Mouse (Mus musculus): ENCODE data around the gene Chrng.
A peak's percentile ranks its signal among the peaks of the same experiment; 100 is the strongest.

Gene Chrng

GRCm38 (mm10) chr1:87204465-87204864, at the start of gene Chrng:
Gene Chrng, plus strand, starts transcription at chr1:87204657.
- no peak for DNase-seq

- peak; percentile 58 for DNase-seq
These were observed 48.8 kb upstream of the Chrng start for GRCm38 (mm10) chr1:87155531-87156198.

- DNase-seq = no peak
These were observed 48.3 kb upstream of the Chrng start, which contains the start of gene Ecel1 for GRCm38 (mm10) chr1:87156199-87156587. Gene Ecel1, minus strand, starts transcription at chr1:87156521.

- no peak for DNase-seq
These were observed 45.1 kb upstream of the Chrng start for GRCm38 (mm10) chr1:87159396-87159795.

GRCm38 (mm10) chr1:87164164-87164795, 40.2 kb upstream of the Chrng start:
- DNase-seq = peak; percentile 36

- no peak for DNase-seq
These were observed 39.7 kb upstream of the Chrng start for GRCm38 (mm10) chr1:87164796-87165184.

- DNase-seq = peak; percentile 69
These were observed 34.0 kb upstream of the Chrng start for GRCm38 (mm10) chr1:87170458-87170857.

- peak; percentile 49 for DNase-seq
These were observed 33.1 kb upstream of the Chrng start for GRCm38 (mm10) chr1:87171312-87171711.

- no peak for DNase-seq
These were observed 32.1 kb upstream of the Chrng start for GRCm38 (mm10) chr1:87172316-87172715.

GRCm38 (mm10) chr1:87174006-87174955, 30.2 kb upstream of the Chrng start:
- peak; percentile 87 for DNase-seq

- DNase-seq = peak; percentile 93
These were observed 28.6 kb upstream of the Chrng start for GRCm38 (mm10) chr1:87175852-87176292.

- DNase-seq = no peak
These were observed 23.6 kb upstream of the Chrng start for GRCm38 (mm10) chr1:87180896-87181295.

GRCm38 (mm10) chr1:87183013-87183412, 21.4 kb upstream of the Chrng start, which contains the start of gene Prss56:
Gene Prss56, plus strand, starts transcription at chr1:87183313.
- DNase-seq = no peak

- DNase-seq = peak; percentile 59
These were observed 20.3 kb upstream of the Chrng start for GRCm38 (mm10) chr1:87183998-87184750.

GRCm38 (mm10) chr1:87184751-87185139, 19.7 kb upstream of the Chrng start:
- DNase-seq = peak; percentile 86

- no peak for DNase-seq
These were observed 18.9 kb upstream of the Chrng start for GRCm38 (mm10) chr1:87185526-87185925.

- DNase-seq = no peak
These were observed 18.0 kb upstream of the Chrng start for GRCm38 (mm10) chr1:87186261-87187036.

GRCm38 (mm10) chr1:87187037-87187355, 17.5 kb upstream of the Chrng start:
- DNase-seq = peak; percentile 88

GRCm38 (mm10) chr1:87190429-87190828, 14.0 kb upstream of the Chrng start, which contains the start of gene Chrnd:
Gene Chrnd, plus strand, starts transcription at chr1:87190607.
- DNase-seq = no peak

- DNase-seq = no peak
These were observed 7.2 kb upstream of the Chrng start for GRCm38 (mm10) chr1:87197296-87197695.
